Mouse (Mus musculus) large intestine, adult 2 months (tissue): ENCODE results near the gene Pomp. TPM values are rescaled to one million over a fixed set of nuclear protein-coding genes. Genes with fewer than 3 reads are reported as not detected.
A peak's percentile ranks its signal among the peaks of the same experiment; 100 is the strongest.

ENCODE experiments used
- DNase-seq: peaks from one replicate; pipeline ENCODE4 v3.0.0-alpha.2; 2012; ENCODE audit warnings: low read depth, low spot score
- WGBS: fragments of 180-500 bp; shearing (Covaris S2); methylation state at CpG from one replicate; pipeline ENCODE4 v1.1.7; 2018; 5-methylcytosine and 5-hydroxymethylcytosine counted together
- polyA plus RNA-seq: library from polyadenylated mRNA; depleted of rRNA; stranded (reverse); fragments of >200 nt; gene quantifications from 2 replicates; pipeline ENCODE4 v1.2.3, GENCODE M21; 2012; rRNA removed

Pomp gene
- 108 and 132 TPM in 2 replicates for polyA plus RNA-seq

DNA sequence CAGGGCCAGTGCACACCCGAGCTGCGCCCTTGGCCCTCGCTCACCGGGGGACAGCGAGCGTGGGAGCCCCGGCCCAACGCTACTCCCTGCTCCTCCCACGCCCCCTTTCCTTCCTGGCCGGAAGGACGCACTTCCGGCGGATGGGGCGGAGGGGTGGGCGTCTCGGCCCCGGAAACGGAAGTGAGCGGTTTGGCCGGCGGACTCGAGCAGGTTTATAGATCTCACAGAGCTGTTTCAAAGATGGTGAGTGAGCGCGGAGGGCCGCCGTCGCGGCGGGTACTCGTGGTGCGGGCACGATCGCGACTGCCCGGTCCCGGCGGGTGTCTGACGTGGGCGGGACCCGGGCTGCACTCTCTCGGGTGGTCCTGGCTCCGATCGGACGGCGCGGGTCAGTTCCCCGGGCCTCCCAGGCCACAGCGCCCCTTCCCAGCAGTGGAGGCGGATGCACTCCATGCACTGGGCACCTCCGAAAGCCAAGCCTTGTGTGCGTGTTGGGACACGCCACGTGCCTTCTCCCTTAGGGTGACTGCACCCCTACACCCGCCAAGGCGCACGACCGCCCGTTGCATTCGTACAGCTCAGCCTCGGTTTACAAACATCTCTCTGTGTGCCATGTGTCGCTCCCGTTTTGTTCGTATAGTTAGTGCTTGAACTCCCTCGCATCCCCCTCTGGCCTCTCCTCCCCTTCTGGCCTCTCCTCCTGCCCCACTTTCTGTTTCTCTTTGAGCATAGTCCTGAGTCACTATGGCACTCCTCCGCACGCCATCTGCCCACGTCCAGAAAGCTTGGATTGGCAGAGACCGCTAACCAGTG is at the start of gene Pomp:
TSS of gene Pomp (plus strand) at position 13 of the 813 bp plus-strand sequence.
- DNase-seq: peak; percentile 71
- under 1% methylated on average over 68 of the region's 68 CpGs for WGBS

DNA sequence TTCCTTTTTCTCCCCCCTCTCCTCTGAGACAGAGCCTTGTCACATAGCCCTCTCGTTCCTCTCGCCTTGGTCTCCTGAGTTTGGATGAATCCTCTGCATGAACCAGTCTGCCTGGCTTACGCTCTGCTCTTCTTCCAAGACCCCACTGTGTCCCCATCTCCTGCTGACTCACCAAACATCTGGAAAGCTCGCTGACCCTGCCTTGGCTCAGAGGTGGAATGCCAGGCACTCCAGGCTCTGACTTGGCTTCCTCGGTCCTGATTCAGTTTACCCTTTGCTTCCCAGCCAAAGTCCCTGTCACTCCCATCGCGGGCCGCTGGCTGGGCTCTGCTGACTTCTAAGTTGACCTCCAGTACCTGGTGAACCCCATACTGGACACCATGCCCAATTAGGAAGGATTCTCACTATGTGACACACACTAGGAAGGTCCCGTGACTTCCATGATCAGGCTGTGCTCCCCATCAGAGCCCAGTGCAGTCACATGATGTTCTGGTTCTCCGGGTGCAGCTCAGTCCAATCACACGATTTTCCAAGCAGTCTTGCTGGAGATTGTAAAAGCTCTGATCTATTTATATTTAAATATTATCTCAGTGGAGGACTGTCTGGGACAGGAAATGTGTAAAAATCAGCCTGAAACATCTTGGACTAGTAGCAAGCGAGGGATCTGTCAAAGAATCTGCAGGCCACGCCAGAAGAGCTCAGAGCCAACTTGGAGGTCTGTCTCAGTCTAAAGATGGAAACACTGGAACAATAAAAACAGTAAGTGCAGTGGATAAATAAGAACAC is 47.8 kb upstream of the Pomp start:
- DNase-seq: no peak
- 62% methylated on average over 13 of the region's 13 CpGs for WGBS

- 79% methylated on average over 13 of the region's 13 CpGs for WGBS
- DNase-seq: no peak
These were observed 45.3 kb upstream of the Pomp start for GRCm38 (mm10) chr5:147814971-147815370.

- 86% methylated on average over 8 of the region's 8 CpGs for WGBS
These were observed 44.7 kb upstream of the Pomp start for GRCm38 (mm10) chr5:147815592-147815991.

DNA sequence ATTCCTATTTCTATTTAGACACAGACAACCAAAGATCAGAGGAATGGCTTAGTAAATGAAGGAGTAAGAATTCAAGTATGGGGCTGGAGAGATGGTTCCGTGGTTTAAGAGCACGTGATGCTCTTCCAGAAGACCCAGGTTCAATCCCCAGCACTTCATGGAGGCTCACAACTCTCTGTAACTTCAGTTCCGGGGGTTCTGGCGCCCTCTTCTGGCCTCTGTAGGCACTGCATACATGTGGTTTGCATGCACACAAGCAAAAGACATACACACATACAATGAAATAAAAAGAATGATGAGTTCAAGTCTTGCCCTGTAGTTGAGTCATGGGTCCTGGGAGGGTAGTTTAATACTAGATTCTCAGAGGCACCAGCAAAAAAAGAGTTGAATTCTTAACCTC is 43.8 kb upstream of the Pomp start:
- WGBS: 68% methylated on average over 4 of the region's 4 CpGs
- DNase-seq: no peak

More at GRCm38 (mm10) chr5:147815592-147815991, 44.7 kb upstream of the Pomp start:
- DNase-seq: no peak

- WGBS: 88% methylated on average over 9 of the region's 9 CpGs
- DNase-seq: no peak
These were observed 42.3 kb upstream of the Pomp start for GRCm38 (mm10) chr5:147817747-147818496.

DNA sequence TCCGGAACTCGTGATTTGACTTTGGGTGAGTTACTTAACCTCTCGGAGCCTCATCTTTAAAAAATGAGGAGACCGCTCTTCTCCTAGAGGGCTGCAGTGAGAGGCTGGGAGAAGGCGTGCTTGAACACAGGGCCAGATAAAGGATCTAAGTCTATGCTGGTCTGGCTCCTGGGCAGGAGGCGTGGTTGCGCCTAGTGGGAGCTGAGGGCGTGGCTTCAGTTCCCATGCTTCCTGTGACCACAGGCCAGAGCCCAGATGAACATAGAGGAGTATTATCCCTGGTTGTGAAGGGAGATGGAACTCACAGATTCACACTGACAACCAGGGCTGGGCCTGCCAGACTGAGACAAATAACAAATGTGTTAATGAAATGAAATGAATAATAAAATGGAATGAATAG is 41.4 kb upstream of the Pomp start:
- 91% methylated on average over 8 of the region's 8 CpGs for WGBS

GRCm38 (mm10) chr5:147819895-147820294 is 40.4 kb upstream of the Pomp start:
- WGBS: 86% methylated on average over 7 of the region's 7 CpGs

More for the DNA sequence above, 41.4 kb upstream of the Pomp start:
- no peak for DNase-seq

DNA sequence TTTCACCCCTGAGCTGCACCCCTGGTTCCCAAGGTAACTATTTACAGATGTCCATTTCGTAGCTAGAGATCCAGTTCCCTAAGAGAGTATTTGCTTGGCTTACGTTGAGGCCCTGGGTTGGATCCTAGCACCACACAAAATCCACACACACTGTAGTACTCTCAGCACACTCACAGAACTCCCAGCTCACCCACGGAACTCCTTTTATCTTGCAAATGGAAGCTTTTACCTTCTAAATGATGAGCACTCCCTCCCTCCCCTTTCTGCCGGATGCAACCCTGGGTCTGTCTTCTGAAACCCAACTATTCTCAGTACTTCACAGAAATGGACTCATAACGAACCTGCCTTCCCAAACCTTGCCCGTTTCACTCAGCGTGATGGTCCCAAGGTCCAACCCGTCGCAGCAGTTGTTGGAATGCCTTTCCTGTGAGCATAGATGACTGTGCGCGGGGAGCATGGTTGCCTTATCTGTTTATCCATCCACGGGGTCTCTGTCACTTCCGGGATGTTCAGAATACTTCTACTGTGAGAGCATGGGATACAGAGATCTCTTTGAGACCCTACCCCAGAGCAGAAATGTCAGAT is 36.1 kb upstream of the Pomp start:
- no peak for DNase-seq
- 81% methylated on average over 13 of the region's 13 CpGs for WGBS

More at GRCm38 (mm10) chr5:147819895-147820294, 40.4 kb upstream of the Pomp start:
- no peak for DNase-seq

GRCm38 (mm10) chr5:147825375-147825969 is 34.8 kb upstream of the Pomp start:
- 55% methylated on average over 22 of the region's 22 CpGs for WGBS
- DNase-seq: no peak

DNA sequence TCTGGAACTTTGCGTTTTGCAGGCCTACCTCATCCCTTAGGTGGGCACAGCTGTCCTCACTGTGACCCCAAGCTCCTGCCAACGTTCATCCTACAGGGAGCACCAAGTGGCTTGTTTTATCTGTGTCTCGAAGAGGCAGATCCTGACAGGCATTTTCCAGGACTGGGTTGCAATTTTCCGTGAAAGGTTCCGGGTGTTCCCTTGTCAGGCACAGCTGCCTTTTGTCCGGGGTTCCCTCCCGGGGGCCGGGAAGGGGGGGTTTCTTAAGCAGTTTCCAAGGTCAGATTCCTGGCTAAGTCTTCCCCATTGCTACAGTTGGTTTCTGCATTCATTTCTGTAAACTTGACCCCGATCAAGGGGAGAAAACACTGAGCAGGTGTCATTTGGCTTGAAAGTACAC is 34.2 kb upstream of the Pomp start:
- DNase-seq: no peak
- 58% methylated on average over 9 of the region's 9 CpGs for whole genome bisulfite sequencing

DNA sequence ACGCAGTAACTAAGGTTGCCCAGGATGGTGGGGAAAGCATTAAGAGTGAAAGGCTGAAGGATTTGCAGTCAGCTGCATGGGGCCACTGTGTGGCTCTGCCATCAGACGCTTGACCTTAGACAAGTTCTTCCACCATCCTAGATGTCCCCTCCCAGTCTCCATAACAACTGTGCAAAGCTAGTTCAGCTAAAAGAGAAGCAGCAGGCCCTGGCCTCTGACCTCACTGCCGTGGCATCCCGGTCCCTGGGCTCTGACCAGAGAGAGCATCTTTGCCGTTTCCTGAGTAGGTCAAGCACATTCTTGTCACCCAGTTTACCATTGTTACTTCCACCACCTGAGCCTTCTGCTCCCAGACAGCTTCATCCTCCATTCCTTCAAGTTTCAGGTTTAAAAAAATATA is 33.7 kb upstream of the Pomp start:
- no peak for DNase-seq
- WGBS: 30% methylated on average over 5 of the region's 5 CpGs

- WGBS: 82% methylated on average over 8 of the region's 8 CpGs
- no peak for DNase-seq
These were observed 31.4 kb upstream of the Pomp start for GRCm38 (mm10) chr5:147828846-147829245.

GRCm38 (mm10) chr5:147832842-147833241 is 27.4 kb upstream of the Pomp start:
- 11% methylated on average over 14 of the region's 14 CpGs for WGBS
- DNase-seq: no peak

GRCm38 (mm10) chr5:147834841-147835500 is 25.3 kb upstream of the Pomp start:
- WGBS: 30% methylated on average over 17 of the region's 17 CpGs
- DNase-seq: no peak

GRCm38 (mm10) chr5:147839418-147839817 is 20.8 kb upstream of the Pomp start:
- 84% methylated on average over 12 of the region's 12 CpGs for WGBS
- no peak for DNase-seq

DNA sequence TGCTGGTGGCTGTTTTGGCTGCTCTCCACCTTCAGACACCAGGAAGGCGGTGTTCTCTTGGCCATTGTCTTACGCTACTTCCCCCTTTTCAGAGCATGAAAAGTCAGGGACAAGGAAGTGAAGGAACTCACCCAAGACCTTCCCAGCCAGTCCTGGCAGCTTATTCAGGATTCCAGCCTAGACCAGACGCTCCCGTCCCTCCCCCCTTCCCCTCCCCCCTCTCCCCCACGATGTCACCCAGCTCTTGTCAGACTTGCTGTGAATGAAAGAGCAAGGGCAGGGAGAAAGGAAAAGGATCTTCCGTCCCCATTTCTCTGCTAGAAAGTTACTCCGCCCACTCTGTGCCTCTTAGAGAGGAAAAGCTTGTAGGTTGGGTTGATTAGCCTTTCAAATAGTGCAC is 16.9 kb upstream of the Pomp start:
- DNase-seq: no peak
- 60% methylated on average over 7 of the region's 7 CpGs for WGBS

DNA sequence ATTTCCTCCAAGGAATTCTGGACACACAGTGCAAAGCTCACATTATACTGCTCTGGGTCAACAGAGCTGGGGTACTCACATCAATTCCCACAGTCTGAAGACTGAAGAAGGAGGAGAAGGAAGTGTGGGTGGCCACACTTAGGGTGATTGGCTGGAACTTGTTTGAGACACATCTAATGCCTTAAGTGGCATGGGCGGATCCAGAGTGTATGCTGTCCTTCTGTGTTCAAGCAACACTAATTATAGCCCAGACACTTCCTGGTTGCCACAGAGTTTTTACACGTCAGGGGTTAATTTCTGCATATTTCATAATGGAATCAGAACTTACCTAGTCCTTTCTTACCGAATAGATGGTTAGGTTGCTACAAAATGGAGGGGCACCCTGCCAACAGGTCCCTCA is 14.9 kb upstream of the Pomp start:
- no peak for DNase-seq
- 42% methylated on average over 3 of the region's 3 CpGs for WGBS

DNA sequence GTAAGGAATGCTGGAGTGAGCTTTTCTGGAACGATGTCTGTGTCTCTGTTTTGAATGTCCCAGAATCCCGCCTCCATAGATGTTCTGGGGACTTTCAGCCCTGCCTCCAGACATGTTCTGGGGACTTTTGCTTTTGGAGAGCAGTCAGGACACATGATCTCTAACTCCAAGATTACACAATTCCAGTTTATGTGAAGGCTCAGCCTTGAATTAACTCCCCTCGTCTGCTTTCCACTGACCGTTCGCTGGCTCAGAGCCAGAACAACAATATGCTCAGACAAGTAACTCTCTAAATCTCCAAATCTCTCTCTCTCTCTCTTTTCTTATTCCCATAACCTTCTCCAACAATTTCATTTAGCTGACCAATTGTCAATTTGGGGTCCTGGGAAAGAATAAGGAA is 12.9 kb upstream of the Pomp start:
- 46% methylated on average over 5 of the region's 5 CpGs for WGBS
- DNase-seq: no peak
